Mouse (Mus musculus) neural tube, embryonic 11.5 days (tissue): ENCODE results near the gene Fbxo11. TPM values are rescaled to one million over a fixed set of nuclear protein-coding genes. Genes with fewer than 3 reads are reported as not detected.

Experiments used
- ATAC-seq: fragments of 200-750 bp; cut with Nextera tagmentation; 2 replicates; pipeline ENCODE4 v1.8.0; 2017; ENCODE audit warnings: moderate number of reproducible peaks, mild to moderate bottlenecking, moderate TSS enrichment, moderate library complexity; ENCODE audit not compliant: insufficient read depth, low FRiP score, low TSS enrichment
- DNase-seq: peaks from one replicate; pipeline ENCODE4 v3.0.0-alpha.2; 2015; ENCODE audit warnings: low spot score
- H3K27ac ChIP-seq: fragments of 300-500 bp; sonication (generic); 2 replicates; pipeline ENCODE4 v1.5.1; 2014; ENCODE audit warnings: low read depth, mild to moderate bottlenecking, low read length
- H3K27me3 ChIP-seq: fragments of 300-500 bp; sonication (generic); 2 replicates; pipeline ENCODE4 v1.6.1; 2014; ENCODE audit warnings: mild to moderate bottlenecking, low read length, mixed read lengths; ENCODE audit not compliant: control insufficient read depth, insufficient read depth
- H3K36me3 ChIP-seq: fragments of 300-500 bp; sonication (generic); 2 replicates; pipeline ENCODE4 v1.6.1; 2014; ENCODE audit warnings: mild to moderate bottlenecking, low read length, moderate library complexity, mixed read lengths; ENCODE audit not compliant: control insufficient read depth, insufficient read depth
- H3K4me1 ChIP-seq: fragments of 300-500 bp; sonication (generic); 2 replicates; pipeline ENCODE4 v1.6.1; 2014; ENCODE audit warnings: low read length, mixed read lengths; ENCODE audit not compliant: control insufficient read depth, insufficient read depth
- H3K4me2 ChIP-seq: fragments of 300-500 bp; sonication (generic); 2 replicates; pipeline ENCODE4 v1.6.1; 2014; ENCODE audit warnings: low read depth, mild to moderate bottlenecking, moderate library complexity
- H3K4me3 ChIP-seq: fragments of 300-500 bp; sonication (generic); 2 replicates; pipeline ENCODE4 v1.5.1; 2014; ENCODE audit warnings: low read depth, low read length
- H3K9ac ChIP-seq: fragments of 300-500 bp; sonication (generic); 2 replicates; pipeline ENCODE4 v1.6.1; 2014; ENCODE audit warnings: mild to moderate bottlenecking, low read length
- H3K9me3 ChIP-seq: fragments of 300-500 bp; sonication (generic); 2 replicates; pipeline ENCODE4 v1.6.1; 2016; ENCODE audit warnings: low read length; ENCODE audit not compliant: control insufficient read depth
- WGBS: fragments of 180-500 bp; shearing (Covaris S2); extraction: QIAGEN DNeasy Blood & Tissue Kit; methylation state at CpG from one replicate; pipeline ENCODE4 v1.1.7; 2014; 5-methylcytosine and 5-hydroxymethylcytosine counted together
- polyA plus RNA-seq: library from polyadenylated mRNA; unstranded; fragments of >200 nt; fragmentation: Nextera tagmentation; extraction: Ambion mirVana; gene quantifications from 2 replicates; pipeline ENCODE4 v1.2.1, GENCODE M21; 2014

The Fbxo11 gene
- polyA plus RNA-seq, 1 experiment from 2014 or later, result 40.4 TPM

- WGBS, result 53% methylated on average over 8 of the region's 8 CpGs
- Histone ChIP-seq H3K27me3 (no peaks in the 10 kb centered on the region), H3K27ac (no peak overlapping the region), H3K4me2 (peak overlapping the region; percentile 54), H3K36me3 (no peaks in the 10 kb centered on the region), H3K4me3 (peak overlapping the region; percentile 100), H3K9me3 (no peaks in the 10 kb centered on the region), H3K9ac (no peak overlapping the region), H3K4me1 (0 out of 2 replicates have a peak, but pooled peaks cover 2% of the 10 kb centered on the region)
- DNase-seq (no peak), ATAC-seq (no peak)
These were observed 2.1 kb downstream of the Fbxo11 start for GRCm38 (mm10) chr17:88062860-88063580.

- H3K4me2 ChIP-seq, result no peak overlapping the region
- no peak overlapping the region for H3K27ac ChIP-seq
- 0 out of 2 replicates have a peak, but pooled peaks cover 2% of the 10 kb centered on the region for H3K4me1 ChIP-seq
- 87% methylated on average over 3 of the region's 3 CpGs for WGBS
- DNase-seq, result no peak
- no peaks in the 10 kb centered on the region for H3K9me3 ChIP-seq
- no peaks in the 10 kb centered on the region for H3K36me3 ChIP-seq
- H3K27me3 ChIP-seq, result no peaks in the 10 kb centered on the region
- no peak for ATAC-seq
- H3K4me3 ChIP-seq, result no peak overlapping the region
- no peak overlapping the region for H3K9ac ChIP-seq
These were observed 3.1 kb downstream of the Fbxo11 start for GRCm38 (mm10) chr17:88061942-88062341.

- Histone ChIP-seq H3K9ac (no peak overlapping the region), H3K36me3 (no peaks in the 10 kb centered on the region), H3K4me2 (no peak overlapping the region), H3K27ac (no peak overlapping the region), H3K9me3 (no peaks in the 10 kb centered on the region), H3K4me3 (no peak overlapping the region), H3K27me3 (no peaks in the 10 kb centered on the region), H3K4me1 (0 out of 2 replicates have a peak, but pooled peaks cover 2% of the 10 kb centered on the region)
- 87% methylated on average over 2 of the region's 2 CpGs for WGBS
- ATAC-seq, result no peak
- DNase-seq, result no peak
These were observed 6.8 kb downstream of the Fbxo11 start for GRCm38 (mm10) chr17:88058280-88058679.

DNA sequence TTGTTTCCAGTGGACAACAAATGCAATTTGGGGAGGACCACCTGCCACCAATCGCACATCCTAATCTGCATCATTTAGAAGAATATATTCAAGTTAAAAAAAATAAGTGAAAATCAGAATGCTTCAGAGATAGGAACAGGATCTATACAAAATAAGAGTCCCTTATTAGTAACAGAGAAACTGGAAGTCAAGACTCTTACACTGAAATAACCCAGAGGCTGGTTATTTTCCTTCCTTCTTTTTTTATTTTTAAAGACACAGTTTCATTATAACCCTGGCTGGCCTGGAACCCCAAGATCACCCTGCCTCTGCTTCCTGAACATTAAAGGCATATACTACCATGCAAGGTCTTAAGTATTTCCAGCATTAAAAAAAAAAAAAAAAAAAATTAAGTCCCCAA, 7.2 kb downstream of the Fbxo11 start:
- Histone ChIP-seq H3K4me3 (no peak overlapping the region), H3K36me3 (no peaks in the 10 kb centered on the region), H3K9ac (no peak overlapping the region), H3K27ac (no peak overlapping the region), H3K27me3 (no peaks in the 10 kb centered on the region), H3K9me3 (no peaks in the 10 kb centered on the region), H3K4me1 (no peaks in the 10 kb centered on the region), H3K4me2 (no peak overlapping the region)
- 96% methylated on average over 1 of the region's 1 CpGs for WGBS
- ATAC-seq (no peak), DNase-seq (no peak)

GRCm38 (mm10) chr17:88051679-88052078, 13.4 kb downstream of the Fbxo11 start:
- Histone ChIP-seq H3K27me3 (no peaks in the 10 kb centered on the region), H3K9me3 (no peaks in the 10 kb centered on the region), H3K9ac (no peak overlapping the region), H3K4me1 (no peaks in the 10 kb centered on the region), H3K4me2 (no peak overlapping the region), H3K27ac (no peak overlapping the region), H3K4me3 (no peak overlapping the region), H3K36me3 (no peaks in the 10 kb centered on the region)
- ATAC-seq (no peak), DNase-seq (peak; percentile 2)
- 92% methylated on average over 4 of the region's 4 CpGs for WGBS

DNA sequence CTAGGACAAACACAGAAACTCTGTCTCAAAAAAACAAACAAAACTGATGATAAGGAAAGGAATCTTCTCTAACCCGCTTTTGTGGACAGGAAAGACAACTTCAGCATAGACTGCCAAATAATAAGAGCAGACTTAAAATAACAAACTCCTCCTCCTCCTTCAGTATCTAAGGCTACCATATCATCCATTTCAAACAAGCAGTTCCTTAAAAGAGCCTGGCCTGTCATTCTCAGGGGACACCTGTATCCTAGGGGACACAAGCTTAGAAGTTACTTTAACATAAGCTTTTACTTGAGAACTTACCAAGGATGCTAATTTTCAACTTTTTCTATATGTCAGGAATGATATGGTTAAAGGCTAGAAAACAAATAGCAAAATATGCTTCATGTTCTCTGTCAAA, 14.2 kb downstream of the Fbxo11 start:
- DNase-seq (no peak), ATAC-seq (no peak)
- H3K36me3 ChIP-seq, result no peaks in the 10 kb centered on the region
- no peaks in the 10 kb centered on the region for H3K9me3 ChIP-seq
- no peaks in the 10 kb centered on the region for H3K27me3 ChIP-seq
- H3K9ac ChIP-seq, result no peak overlapping the region
- no peak overlapping the region for H3K27ac ChIP-seq
- no peaks in the 10 kb centered on the region for H3K4me1 ChIP-seq
- no peak overlapping the region for H3K4me2 ChIP-seq
- H3K4me3 ChIP-seq, result no peak overlapping the region
- WGBS, result 94% methylated on average over 1 of the region's 1 CpGs

- no peak overlapping the region for H3K27ac ChIP-seq
- ATAC-seq (no peak), DNase-seq (no peak)
- H3K9ac ChIP-seq, result no peak overlapping the region
- no peak overlapping the region for H3K4me3 ChIP-seq
- H3K4me2 ChIP-seq, result no peak overlapping the region
- WGBS, result 95% methylated on average over 2 of the region's 2 CpGs
- no peaks in the 10 kb centered on the region for H3K9me3 ChIP-seq
- H3K27me3 ChIP-seq, result no peaks in the 10 kb centered on the region
- no peaks in the 10 kb centered on the region for H3K36me3 ChIP-seq
- no peaks in the 10 kb centered on the region for H3K4me1 ChIP-seq
These were observed 14.8 kb downstream of the Fbxo11 start for GRCm38 (mm10) chr17:88050318-88050717.

DNA sequence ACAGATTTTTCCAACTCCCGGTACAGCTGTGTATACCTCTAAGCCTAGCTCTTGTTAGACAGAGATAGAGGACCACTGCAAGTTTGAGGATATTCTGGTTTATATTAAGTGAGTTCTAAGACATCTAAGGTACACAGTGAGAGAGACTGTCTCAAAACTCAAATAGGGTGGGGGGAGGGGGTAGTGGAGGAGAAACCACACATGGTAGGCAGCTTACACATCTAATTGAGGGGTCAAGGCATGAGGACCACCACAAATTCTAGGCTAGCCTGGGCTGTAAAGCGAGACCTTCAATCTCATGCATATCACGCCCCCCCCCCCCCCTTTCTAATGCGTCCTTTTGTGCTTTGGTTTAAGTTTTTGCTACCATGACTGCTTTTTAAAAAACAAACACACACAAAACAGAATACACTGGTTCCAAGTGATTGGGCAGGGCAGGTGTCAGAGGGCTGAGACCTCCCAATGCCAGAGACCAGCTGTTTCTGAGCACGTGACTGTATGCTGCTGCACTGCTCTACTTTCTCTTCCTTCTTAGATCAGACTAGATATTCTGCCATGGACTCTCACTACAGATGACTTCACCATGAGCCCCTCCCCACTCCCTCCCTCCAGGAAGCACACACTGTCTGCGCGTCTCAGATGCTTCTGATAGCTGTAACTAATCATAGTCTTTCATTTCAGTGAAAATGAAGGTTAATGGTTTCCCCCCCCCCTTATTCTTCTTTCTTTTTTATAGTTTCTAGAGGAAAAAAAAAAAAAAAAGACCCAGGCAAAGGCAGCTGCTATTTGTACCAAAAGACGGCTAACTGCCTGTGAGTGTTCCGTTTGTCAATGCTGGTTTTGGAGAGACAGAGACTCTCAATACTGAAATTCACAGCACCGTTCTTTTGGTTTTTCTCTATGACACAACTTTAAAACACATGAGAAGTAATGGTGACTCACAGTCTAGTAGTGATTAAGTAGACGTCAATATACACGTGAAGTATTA, 22.7 kb downstream of the Fbxo11 start:
- ATAC-seq, result peak; percentile 81
- 61% methylated on average over 12 of the region's 12 CpGs for WGBS
- no peak for DNase-seq

More for the DNA sequence above, 22.7 kb downstream of the Fbxo11 start:
- no peaks in the 10 kb centered on the region for H3K9me3 ChIP-seq
- no peak overlapping the region for H3K27ac ChIP-seq
- peaks cover 7% of the 10 kb centered on the region for H3K4me1 ChIP-seq
- H3K4me2 ChIP-seq, result no peak overlapping the region
- H3K27me3 ChIP-seq, result no peaks in the 10 kb centered on the region
- H3K36me3 ChIP-seq, result no peaks in the 10 kb centered on the region
- no peak overlapping the region for H3K4me3 ChIP-seq
- H3K9ac ChIP-seq, result no peak overlapping the region
